Mouse (Mus musculus): Measurements from ENCODE around the gene Gins3. TPM values are rescaled to one million over a fixed set of nuclear protein-coding genes. Genes with fewer than 3 reads are reported as not detected.
"Not testable (repeated sequence)": the region's sequence is repeated elsewhere in the genome, so short reads cannot be mapped to it uniquely, and the experiment has no call there.

The Gins3 gene
- polyA plus RNA-seq, 2 experiments from 2014 or later = 7.0 to 10.1 TPM

DNA sequence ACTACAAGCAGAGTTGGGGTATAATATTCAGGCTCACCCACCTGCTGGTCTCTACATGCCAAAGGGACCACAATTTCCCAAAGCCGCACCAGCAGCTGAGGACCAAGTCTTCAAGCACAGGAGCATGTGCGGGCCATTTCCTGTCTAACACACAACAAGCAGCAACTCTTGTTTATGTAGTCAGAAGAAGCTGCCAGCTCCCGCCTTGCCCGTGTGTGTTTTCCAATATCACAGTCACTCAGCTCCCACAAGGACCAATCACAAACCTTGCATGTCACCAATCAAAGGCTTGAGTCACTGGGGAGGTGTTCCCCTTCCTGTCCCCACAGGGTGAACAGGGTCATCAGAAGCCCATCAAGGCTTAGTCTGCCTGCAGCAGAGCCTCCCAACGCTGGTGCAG, 20.1 kb downstream of the Gins3 start:
- ATAC-seq = no peak

DNA sequence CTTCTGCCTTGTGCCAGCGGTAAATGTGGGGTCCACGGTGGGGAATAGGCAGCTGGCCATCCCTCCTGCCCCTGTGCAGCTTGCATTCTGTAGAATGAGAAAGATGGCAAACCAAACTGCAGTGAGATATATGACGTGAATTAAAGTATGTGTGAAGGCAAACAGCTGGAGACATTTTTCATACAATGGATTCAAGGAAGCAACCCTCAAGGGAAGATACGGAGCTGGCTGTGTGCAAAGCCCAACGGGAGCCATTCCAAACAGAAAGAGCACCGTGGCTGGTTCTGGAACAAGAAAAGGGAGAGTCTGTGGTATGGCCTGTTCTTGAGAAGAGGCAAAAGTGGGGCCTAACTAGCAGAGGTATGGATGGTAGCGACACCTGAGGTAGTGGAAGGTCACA, 22.6 kb downstream of the Gins3 start:
- no peak for ATAC-seq

DNA sequence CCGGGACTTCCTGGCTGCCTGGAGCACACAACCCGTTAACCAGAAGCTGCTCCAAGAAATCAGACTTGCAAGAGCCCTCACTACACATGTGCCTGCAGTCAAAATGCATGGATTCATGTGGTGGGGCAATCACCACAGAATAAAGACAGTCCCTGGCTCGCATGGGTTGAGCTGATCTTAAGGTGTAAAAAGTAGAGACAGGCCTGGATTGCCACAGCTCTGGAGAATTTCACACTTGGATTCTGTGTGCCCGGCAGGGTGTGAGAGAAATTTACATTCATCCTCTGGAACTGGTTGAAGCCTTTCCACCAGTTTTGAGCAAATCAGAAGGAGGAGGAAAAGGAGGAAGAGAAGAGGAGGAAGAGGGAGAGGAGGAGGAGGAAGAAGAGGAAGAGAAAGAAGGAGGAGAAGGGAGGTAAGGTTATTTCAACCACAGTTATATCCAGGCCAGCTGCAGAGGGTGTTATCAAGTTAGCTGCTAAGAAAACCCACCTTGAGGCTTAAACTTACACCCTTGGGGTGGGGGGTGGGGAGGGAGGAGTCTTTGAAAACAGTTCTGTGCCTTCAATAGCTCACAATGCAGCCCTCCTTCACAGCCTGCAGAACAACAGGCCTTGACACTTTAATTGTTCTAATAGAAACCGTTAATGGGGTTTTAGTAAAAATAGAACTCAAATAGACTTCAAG, 23.2 kb downstream of the Gins3 start:
- no peak for ATAC-seq

GRCm38 (mm10) chr8:95657523-95657922, 24.3 kb downstream of the Gins3 start:
- no peak for ATAC-seq

DNA sequence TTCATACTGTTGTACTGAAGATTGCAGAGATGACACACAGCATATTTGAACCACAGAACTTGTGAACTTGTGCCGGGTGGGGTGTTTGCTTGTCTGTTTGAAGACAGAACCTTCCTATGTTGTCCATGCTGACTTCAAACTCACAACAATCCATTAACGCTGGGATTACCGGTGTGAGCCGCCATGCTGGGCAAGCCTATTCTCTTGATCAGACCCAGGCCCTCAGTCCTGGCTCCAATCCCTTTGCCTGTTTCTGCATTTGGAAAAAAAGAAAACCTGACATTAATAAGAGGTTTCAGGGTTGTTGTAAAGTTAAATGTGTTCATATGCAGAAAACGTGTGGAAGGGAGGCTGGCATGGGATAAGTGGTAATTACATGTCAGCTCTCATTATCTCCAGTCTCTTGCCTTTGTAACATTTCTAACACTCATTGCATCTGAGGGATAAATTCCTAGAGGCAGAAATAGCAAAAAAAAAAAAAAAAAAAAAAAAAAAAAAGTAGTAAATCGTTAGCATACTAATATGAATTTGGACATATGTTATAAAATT, 27.2 kb downstream of the Gins3 start:
- no peak for ATAC-seq

- ATAC-seq = no peak
Measured at GRCm38 (mm10) chr8:95661085-95661484, 27.8 kb downstream of the Gins3 start.

DNA sequence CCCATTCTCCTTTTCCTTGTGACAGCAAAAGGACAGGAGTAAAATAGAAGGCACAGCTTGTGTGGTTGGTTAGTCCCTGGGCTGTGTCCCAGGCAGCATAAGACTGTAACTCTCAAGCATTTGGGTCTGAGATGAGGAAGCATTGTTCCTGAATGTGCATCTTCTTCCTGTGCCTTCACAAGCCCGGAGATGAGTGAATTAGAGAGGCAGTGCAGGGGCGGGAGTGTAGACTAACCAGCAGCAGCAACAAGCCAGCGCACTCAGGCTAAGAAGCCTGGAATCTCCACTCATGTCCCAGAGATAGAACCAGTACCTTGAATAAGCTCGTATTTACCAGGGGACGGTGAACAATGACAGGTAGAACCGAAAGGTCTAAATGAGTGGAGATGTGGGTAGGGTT, 28.3 kb downstream of the Gins3 start:
- ATAC-seq = no peak

DNA sequence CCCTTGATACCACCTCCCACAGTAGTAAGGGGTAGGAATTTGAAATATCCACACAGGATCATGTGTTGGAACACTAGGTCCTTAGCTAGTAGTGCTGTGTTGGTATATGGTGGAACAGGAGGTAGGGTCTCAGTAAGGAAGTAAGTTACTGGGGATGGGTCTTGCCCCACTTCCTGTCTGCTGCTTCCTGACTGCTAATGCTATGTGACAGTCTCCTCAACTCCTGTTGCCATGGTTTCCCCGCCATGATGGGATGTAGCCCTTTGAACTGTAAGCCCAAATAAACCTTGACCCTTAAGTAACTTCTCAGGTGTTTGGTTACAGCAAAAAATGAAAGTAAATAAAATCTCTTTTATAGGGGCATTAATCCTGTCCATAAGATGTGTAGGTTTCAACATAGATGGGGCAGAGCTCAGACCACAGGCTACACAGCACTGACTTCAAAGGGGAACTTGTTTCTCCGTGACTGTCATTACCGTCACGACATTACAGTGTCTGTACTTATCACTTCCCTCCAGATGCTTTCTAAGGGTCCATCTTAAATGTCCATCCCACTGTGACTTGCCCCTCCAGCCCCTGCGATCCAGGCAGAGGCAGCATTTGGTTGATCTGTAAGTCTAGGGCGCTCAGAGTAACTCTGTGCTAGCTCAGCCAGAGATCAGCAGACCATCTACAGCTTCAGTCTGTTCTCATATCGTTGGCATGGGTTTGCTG, 29.8 kb downstream of the Gins3 start:
- ATAC-seq = no peak

GRCm38 (mm10) chr8:95663599-95663949, 30.3 kb downstream of the Gins3 start:
- ATAC-seq = no peak

DNA sequence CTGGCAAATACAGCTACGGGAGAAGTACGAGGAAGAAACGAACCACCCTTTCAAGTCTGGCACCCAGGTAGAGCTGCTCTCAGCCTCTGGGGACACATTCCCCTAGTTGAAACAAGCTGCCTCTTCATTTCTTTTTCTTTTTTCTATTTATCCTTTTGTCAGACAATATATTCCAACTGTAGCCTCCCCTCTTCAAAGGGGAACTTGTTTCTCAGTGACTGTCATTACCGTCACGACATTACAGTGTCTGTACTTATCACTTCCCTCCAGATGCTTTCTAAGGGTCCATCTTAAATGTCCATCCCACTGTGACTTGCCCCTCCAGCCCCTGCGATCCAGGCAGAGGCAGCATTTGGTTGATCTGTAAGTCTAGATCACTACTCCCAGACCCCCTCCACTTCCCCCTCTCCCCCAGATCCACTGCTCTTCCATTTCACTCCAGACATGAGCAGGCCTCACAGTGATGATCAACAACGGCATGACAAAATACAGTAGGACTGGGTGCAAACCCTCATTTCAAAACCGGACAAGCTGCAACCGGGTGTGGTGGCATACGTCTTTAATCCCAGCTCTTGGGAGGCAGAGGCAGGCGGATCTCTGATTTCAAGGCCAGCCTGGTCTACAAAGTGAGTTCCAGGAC, 32.7 kb downstream of the Gins3 start:
- ATAC-seq = not testable (repeated sequence)

DNA sequence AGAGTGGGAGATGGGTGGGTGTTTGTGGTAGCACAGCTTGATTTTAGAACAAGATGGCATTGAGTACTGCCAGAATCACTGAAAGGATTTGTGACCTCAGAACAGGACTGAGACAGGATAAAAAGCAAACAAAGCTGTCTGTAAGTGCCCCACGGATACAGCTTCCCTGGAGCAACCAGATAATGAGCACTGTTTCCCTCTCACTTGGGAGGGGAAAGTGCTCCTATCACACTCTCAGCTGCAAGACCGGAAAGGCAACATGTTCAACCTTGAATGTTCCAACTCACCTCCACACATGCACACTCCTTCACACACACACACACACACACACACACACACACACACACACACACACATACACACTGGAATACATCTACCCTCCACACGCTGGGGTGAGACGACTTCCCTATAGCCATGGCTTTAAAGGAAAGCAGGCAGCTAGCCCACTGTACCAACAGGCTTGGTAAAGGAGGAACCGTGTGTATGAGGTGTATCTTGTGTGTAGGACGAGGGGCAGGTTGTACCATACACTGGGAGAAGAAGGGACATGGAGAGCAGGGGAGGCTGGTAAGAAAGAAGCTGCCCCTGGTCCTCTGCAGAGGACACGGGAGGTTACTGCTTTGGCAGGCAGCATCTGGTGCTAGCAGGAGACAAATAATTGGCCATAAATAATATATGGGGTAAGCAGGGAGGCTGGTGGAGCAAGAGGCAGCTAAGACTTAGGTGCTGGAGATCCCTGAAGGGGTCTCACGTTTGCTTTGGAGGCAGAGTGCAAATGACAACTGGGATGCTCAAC, 35.1 kb downstream of the Gins3 start:
- no peak for ATAC-seq

- ATAC-seq = no peak
Measured at GRCm38 (mm10) chr8:95669967-95670366, 36.7 kb downstream of the Gins3 start.

- no peak for ATAC-seq
Measured at GRCm38 (mm10) chr8:95671861-95672260, 38.6 kb downstream of the Gins3 start.

GRCm38 (mm10) chr8:95672811-95673210, 39.6 kb downstream of the Gins3 start:
- ATAC-seq = no peak

GRCm38 (mm10) chr8:95676631-95677030, 43.4 kb downstream of the Gins3 start, which contains the start of gene Ndrg4:
Gene Ndrg4 (plus strand): TSS chr8:95676980.
- no peak for ATAC-seq

GRCm38 (mm10) chr8:95677591-95678023, 44.4 kb downstream of the Gins3 start:
- ATAC-seq = no peak

DNA sequence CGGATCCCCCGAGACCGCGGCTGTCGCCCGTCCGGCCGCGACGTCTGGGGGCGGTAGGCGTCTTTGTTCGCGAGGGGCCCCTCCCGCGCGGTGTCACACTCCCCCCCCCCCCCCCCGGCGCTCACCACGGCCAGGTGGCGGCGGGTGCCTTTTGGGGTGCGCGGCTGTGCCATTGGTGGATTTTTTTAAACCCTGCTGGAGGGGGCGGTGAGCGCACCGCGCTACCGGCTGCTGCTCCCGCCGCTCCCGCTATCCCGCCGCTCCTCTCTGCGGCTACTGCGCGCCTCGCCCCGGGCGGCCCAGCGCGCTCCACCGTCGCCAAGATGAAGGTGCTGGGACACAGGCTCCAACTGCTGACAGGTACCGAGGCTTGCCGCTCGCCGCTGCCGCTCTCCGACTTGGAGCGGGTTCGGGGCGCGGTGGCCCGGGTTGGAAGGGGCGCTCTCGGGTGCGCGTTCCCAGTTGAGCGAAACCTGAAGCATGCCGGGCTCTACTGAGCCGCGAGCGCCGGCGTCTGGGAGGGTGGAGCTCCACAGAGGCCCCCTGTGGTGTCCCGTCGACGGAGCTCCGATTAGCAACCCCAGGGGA, 44.9 kb downstream of the Gins3 start:
- ATAC-seq = no peak

DNA sequence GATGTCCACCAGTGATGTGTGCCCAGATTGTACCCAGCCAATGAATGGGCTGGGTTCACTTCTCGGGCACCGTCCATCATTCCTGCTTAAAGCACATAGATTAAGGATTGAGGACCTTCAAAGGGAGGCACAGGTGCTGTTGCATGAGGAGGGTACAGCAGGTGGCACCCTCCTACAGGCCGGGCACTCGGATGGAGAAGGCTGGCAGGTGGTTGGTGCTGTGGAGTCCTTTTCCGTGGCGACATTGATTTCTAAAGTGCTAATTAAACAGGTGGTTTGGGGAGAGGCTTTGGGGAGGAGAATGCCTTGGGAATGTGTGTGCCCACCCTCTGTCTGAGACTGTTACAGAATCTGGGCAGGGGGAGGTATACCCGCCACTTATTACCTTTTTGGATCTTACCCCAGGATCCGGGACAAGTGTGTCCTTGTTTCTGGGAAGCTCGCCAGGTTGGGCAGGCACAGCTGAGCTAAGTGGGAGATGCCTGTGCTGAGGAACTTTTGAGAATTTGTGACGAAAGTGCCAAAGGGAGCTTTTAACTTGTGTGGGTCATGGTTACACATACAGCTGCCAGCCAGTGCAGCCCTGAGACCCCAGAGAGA, 54.9 kb downstream of the Gins3 start:
- no peak for ATAC-seq

- ATAC-seq = no peak
Measured at GRCm38 (mm10) chr8:95690929-95691541, 57.8 kb downstream of the Gins3 start.

GRCm38 (mm10) chr8:95694631-95695030, 61.4 kb downstream of the Gins3 start:
- ATAC-seq = no peak

Data from activated CD4-positive, CD25-positive, alpha-beta regulatory T cell, adult 4 months (primary cell).